Mouse (Mus musculus): ENCODE data around the gene Sf3a2.

GRCm38 (mm10) chr10:80792175-80793032 lies 5.6 kb upstream of the Sf3a2 start:
- TF ChIP-seq CTCF (IDR thresholded peaks at IDR 0.05; ENCODE audit: extremely low read depth, insufficient read length, insufficient replicate concordance, low read depth, low read length) (no peak), POLR2A (IDR thresholded peaks at IDR 0.05; ENCODE audit: low read depth, low read length) (no peak)
